Mouse (Mus musculus): ENCODE measurements around the gene Rrp1. TPM values are rescaled to one million over a fixed set of nuclear protein-coding genes. Genes with fewer than 3 reads are reported as not detected.
"Not testable (repeated sequence)": the region's sequence is repeated elsewhere in the genome, so short reads cannot be mapped to it uniquely, and the experiment has no call there.

Rrp1 gene
- polyA plus RNA-seq, 1 experiment from 2014 or later = 354 TPM

- Histone ChIP-seq H3K9me3 (replicated peaks) (no peaks in the 10 kb centered on the region), H3K4me3 (no peak overlapping the region), H3K4me2 (no peak overlapping the region), H3K36me3 (ENCODE audit: poor library complexity, severe bottlenecking) (no peaks in the 10 kb centered on the region), H3K4me1 (peaks cover 4% of the 10 kb centered on the region; the same call in 1 of the 2 replicates), H3K9ac (no peak overlapping the region), H3K27me3 (no peaks in the 10 kb centered on the region), H3K27ac (no peak overlapping the region)
- WGBS = 68% methylated on average over 9 of the region's 9 CpGs
- no peak for ATAC-seq
These were observed 46.0 kb downstream of the Rrp1 start for GRCm38 (mm10) chr10:78366851-78367312.

DNA sequence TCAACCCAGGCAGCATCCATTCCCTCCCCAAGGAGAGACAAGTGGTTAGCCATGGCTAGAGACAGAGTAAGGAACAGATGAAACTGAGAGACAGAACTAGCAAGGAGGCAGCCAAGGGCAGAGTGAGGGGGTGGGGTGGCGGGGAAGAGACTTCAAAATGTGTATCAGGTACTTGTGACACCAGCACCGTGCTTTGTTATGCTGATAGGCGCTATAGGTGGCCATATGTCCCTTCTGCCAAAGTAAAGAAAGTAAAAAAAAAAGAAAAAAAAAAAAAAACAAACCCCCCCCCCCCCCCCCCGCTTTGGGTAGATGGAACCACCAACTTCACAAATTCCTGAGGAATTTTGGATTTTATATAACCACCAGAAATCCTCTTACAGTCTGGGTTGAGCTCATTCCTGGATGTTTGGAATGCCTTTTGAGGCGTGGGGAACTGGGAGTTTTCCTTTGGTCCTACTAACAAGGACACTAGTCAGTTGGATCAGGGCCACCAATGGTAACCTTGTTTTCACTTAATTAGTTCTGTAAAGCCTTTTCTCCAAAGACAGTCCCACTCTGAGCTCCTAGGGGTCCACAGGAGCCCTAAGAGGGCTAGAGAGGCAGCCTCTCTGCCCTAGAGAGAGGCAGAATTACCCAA lies 46.5 kb downstream of the Rrp1 start:
- no peaks in the 10 kb centered on the region for H3K9me3 ChIP-seq (replicated peaks)
- H3K4me3 ChIP-seq = no peak overlapping the region
- WGBS = 39% methylated on average over 5 of the region's 5 CpGs
- no peak for ATAC-seq
- no peaks in the 10 kb centered on the region for H3K36me3 ChIP-seq (ENCODE audit: poor library complexity, severe bottlenecking)
- H3K27ac ChIP-seq = no peak overlapping the region
- no peak overlapping the region for H3K9ac ChIP-seq
- H3K27me3 ChIP-seq = no peaks in the 10 kb centered on the region
- H3K4me2 ChIP-seq = no peak overlapping the region
- peaks cover 4% of the 10 kb centered on the region; the same call in 1 of the 2 replicates for H3K4me1 ChIP-seq

DNA sequence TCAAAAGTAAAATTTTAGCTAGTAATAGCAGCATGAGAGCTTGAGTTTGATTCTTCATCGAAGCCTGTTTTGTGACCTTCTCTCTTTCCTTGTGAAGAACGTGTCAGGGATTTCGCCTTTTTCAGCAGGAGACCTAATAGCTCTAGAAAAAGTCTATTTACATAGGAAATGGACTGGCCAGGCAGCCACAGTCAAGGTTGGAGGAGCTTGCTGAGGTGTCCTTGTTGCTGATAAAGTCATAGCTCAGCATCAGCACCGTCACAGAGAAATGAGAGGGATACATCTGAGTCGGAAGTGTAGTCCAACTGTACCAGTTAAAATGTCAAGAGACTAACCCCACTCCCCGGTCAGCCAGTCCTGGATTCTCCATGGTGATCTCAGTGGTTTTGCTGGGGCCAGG lies 47.3 kb downstream of the Rrp1 start:
- WGBS = 88% methylated on average over 6 of the region's 6 CpGs
- Histone ChIP-seq H3K36me3 (ENCODE audit: poor library complexity, severe bottlenecking) (no peaks in the 10 kb centered on the region), H3K27me3 (no peaks in the 10 kb centered on the region), H3K4me3 (no peak overlapping the region), H3K4me2 (no peak overlapping the region), H3K9ac (no peak overlapping the region), H3K9me3 (replicated peaks) (no peaks in the 10 kb centered on the region), H3K4me1 (peaks cover 4% of the 10 kb centered on the region; the same call in 1 of the 2 replicates), H3K27ac (no peak overlapping the region)
- ATAC-seq = no peak

DNA sequence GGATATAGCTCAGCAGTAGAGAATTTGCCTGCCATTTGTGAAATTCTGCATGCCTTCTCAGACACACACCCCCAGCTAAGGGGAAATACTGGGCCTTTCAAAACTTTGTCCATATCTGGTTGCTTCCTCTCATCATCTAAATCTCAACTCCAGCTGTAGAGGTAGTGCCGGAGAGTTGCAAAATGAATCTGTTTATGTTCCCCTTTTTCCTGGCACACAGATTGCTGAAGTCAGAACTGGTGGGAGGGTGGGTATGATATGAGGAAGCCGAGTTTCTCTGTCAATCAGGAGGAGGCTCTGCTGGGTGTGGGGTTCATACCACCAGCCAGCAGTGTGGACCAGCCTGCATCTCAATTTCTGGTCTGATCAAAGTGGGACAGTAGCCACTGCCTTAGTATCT lies 48.7 kb downstream of the Rrp1 start:
- no peak for ATAC-seq
- no peak overlapping the region for H3K27ac ChIP-seq
- no peak overlapping the region for H3K4me2 ChIP-seq
- H3K4me3 ChIP-seq = no peak overlapping the region
- no peaks in the 10 kb centered on the region for H3K9me3 ChIP-seq (replicated peaks)
- peaks cover 4% of the 10 kb centered on the region; the same call in 1 of the 2 replicates for H3K4me1 ChIP-seq
- no peak overlapping the region for H3K9ac ChIP-seq
- no peaks in the 10 kb centered on the region for H3K36me3 ChIP-seq (ENCODE audit: poor library complexity, severe bottlenecking)
- WGBS = 72% methylated on average over 2 of the region's 2 CpGs
- no peaks in the 10 kb centered on the region for H3K27me3 ChIP-seq

DNA sequence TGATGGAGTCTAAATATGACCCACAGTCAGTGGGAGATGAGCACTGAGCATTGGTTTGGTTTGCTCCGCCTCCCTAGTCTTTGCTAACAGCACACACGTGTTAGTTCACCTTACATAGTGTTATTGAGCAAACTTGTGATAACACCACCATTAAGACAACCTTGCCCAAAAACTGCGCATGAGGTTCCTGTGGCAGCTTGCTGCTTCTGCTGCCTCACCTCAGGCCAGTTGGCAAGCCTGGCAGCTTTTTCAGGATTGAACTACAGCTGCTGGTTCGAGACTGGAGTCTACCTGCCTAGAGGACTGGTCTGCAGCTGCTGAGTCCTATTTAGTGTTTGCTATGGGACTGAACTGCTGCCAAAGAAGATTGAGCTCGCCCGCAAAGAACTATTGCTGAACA lies 49.5 kb downstream of the Rrp1 start:
- Histone ChIP-seq H3K36me3 (ENCODE audit: poor library complexity, severe bottlenecking) (no peaks in the 10 kb centered on the region), H3K27me3 (no peaks in the 10 kb centered on the region), H3K4me3 (no peak overlapping the region), H3K4me2 (no peak overlapping the region), H3K4me1 (peaks cover 4% of the 10 kb centered on the region; the same call in 1 of the 2 replicates), H3K9me3 (replicated peaks) (no peaks in the 10 kb centered on the region), H3K27ac (no peak overlapping the region), H3K9ac (no peak overlapping the region)
- ATAC-seq = no peak
- WGBS = 90% methylated on average over 6 of the region's 6 CpGs

DNA sequence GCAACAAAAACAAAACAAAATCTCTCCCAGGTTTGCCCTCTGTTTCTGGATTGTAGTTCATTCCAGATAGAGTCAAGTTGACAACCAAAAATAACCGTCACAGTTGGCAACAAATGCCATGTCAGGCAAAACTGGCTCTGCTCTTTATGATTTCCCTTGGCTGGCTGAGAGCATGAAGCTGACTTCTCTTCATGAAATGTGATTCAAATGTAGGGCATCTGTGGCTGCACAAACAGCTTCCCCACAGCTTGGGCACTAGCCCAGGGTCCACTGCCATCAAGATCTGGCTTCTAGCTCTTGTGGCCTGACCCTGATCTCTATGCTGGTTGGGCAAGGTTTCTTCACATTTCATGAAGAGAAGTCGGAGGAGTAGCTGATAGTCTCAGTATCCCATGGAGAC lies 50.9 kb downstream of the Rrp1 start:
- no peak overlapping the region for H3K4me2 ChIP-seq
- no peak overlapping the region for H3K4me3 ChIP-seq
- H3K4me1 ChIP-seq = peaks cover 4% of the 10 kb centered on the region; the same call in 1 of the 2 replicates
- WGBS = 81% methylated on average over 2 of the region's 2 CpGs
- no peaks in the 10 kb centered on the region for H3K27me3 ChIP-seq
- H3K36me3 ChIP-seq (ENCODE audit: poor library complexity, severe bottlenecking) = no peaks in the 10 kb centered on the region
- H3K9me3 ChIP-seq (replicated peaks) = no peaks in the 10 kb centered on the region
- no peak overlapping the region for H3K9ac ChIP-seq
- ATAC-seq = no peak
- H3K27ac ChIP-seq = no peak overlapping the region

- no peaks in the 10 kb centered on the region for H3K9me3 ChIP-seq (replicated peaks)
- 77% methylated on average over 3 of the region's 3 CpGs for WGBS
These were observed 52.5 kb downstream of the Rrp1 start for GRCm38 (mm10) chr10:78360290-78360711.

DNA sequence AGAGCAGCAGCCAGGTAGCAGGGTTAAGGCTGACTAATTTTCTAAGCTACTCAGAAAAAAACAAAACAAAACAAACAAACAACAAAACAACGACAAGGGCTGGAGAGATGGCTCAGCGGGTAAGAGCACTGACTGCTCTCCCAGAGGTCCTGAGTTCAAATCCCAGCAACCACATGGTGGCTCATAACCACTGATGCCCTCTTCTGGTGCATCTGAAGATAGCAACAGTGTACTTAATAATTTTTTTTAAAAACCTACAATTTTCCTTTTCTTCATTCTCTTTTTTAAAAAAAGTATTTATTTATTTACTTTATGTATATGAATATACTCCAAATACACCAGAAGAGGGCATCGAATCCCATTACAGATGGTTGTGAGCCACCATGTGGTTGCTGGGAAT lies 53.8 kb downstream of the Rrp1 start:
- not testable (repeated sequence) for H3K27me3 ChIP-seq; H3K4me2 ChIP-seq; H3K9ac ChIP-seq; H3K4me3 ChIP-seq; H3K9me3 ChIP-seq (replicated peaks); H3K36me3 ChIP-seq (ENCODE audit: poor library complexity, severe bottlenecking); H3K27ac ChIP-seq; ATAC-seq; H3K4me1 ChIP-seq
- 92% methylated on average over 3 of the region's 3 CpGs for WGBS

More at GRCm38 (mm10) chr10:78360290-78360711, 52.5 kb downstream of the Rrp1 start:
- no peak for ATAC-seq
- Histone ChIP-seq H3K36me3 (ENCODE audit: poor library complexity, severe bottlenecking) (no peaks in the 10 kb centered on the region), H3K27me3 (no peaks in the 10 kb centered on the region), H3K4me3 (no peak overlapping the region), H3K9ac (no peak overlapping the region), H3K4me2 (no peak overlapping the region), H3K27ac (no peak overlapping the region), H3K4me1 (no peaks in the 10 kb centered on the region)

DNA sequence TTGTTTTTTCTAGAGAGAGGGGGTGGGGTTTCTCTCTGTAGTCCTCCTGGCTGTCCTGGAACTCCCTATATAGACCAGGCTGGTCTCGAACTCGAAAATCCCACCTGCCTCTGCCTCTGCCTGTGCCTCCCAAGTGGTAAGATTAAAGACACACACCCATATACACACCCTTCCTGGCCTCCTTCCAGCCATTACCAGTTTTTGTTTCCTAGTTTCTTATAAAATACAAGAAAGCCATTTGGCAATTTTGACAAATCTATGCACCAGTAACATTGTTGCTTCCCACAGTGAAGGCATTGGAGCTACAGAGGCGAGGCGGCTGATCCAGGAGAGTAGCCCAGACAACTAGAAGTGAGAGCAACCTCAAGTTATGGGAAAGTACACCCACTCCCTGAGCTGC lies 54.6 kb downstream of the Rrp1 start:
- Histone ChIP-seq H3K4me3 (no peak overlapping the region), H3K9ac (no peak overlapping the region), H3K27ac (no peak overlapping the region), H3K36me3 (ENCODE audit: poor library complexity, severe bottlenecking) (no peaks in the 10 kb centered on the region), H3K27me3 (no peaks in the 10 kb centered on the region), H3K4me2 (no peak overlapping the region), H3K9me3 (replicated peaks) (no peaks in the 10 kb centered on the region), H3K4me1 (no peaks in the 10 kb centered on the region)
- 92% methylated on average over 4 of the region's 4 CpGs for WGBS
- ATAC-seq = no peak

DNA sequence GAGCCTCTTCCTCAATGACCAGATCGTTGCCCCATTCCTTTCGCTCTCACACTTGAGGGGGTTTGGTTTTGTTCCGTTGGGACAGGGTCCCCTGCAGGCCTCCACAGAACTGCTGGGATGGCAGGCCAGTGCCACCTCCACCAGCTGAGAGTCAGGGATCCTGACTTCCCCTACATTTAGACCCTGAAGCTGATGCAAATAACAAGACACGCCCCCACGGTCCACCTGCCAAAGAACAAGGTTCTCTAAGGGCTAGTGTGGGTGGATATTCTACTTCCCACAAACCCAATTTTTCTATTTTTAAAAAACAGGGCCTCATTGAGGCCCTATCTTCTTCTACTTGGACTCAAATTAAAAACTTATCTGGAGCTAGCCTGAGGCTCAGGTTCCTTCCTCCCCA lies 55.1 kb downstream of the Rrp1 start:
- Histone ChIP-seq H3K4me1 (peaks cover 4% of the 10 kb centered on the region; the same call in 1 of the 2 replicates), H3K36me3 (ENCODE audit: poor library complexity, severe bottlenecking) (no peaks in the 10 kb centered on the region), H3K9me3 (replicated peaks) (no peaks in the 10 kb centered on the region), H3K4me3 (no peak overlapping the region), H3K27ac (no peak overlapping the region), H3K9ac (no peak overlapping the region), H3K27me3 (no peaks in the 10 kb centered on the region), H3K4me2 (no peak overlapping the region)
- WGBS = 83% methylated on average over 5 of the region's 5 CpGs
- ATAC-seq = no peak

DNA sequence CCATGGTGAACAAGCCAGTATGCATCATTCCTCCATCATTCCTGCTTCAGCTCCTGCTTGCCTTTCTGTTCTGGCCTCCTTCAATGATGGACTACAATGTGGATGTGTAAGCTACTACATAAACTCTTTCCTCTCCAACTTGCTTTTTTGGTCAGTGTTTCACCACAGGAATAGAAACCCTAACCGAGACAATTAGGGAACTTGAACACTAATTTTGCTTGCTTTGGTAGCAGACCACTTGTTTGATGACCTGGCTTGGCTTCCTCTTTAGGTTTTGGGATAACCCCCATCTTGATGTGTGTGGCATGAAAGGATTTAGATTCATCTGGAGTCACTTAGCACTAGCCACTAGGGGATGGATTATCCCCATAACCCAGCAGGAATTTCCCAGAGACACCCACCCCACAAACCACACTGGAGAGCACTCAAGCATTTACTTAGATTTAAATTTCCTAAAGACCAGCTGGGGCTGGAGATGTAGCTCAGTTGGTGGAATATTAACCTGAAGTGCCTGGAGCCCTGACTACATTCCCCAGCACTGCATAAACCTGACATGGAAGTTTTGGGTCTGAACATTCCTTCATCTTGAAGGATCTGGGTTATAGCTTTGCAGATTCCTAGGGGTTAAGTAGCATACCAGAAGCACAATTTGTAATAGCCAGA lies 56.8 kb downstream of the Rrp1 start:
- Histone ChIP-seq H3K4me3 (no peak overlapping the region), H3K4me1 (peaks cover 13% of the 10 kb centered on the region)
- ATAC-seq = no peak

GRCm38 (mm10) chr10:78353196-78353595 lies 59.6 kb downstream of the Rrp1 start:
- no peak for ATAC-seq
- 0 out of 2 replicates have a peak, but pooled peaks cover 2% of the 10 kb centered on the region for H3K36me3 ChIP-seq (ENCODE audit: poor library complexity, severe bottlenecking)
- peak overlapping the region; percentile 88; the same call in 1 of the 2 replicates for H3K4me2 ChIP-seq
- H3K27ac ChIP-seq = no peak overlapping the region
- peaks cover 31% of the 10 kb centered on the region for H3K4me1 ChIP-seq
- H3K4me3 ChIP-seq = no peak overlapping the region
- H3K9me3 ChIP-seq (replicated peaks) = no peaks in the 10 kb centered on the region
- 71% methylated on average over 4 of the region's 4 CpGs for WGBS
- no peaks in the 10 kb centered on the region for H3K27me3 ChIP-seq
- H3K9ac ChIP-seq = peak overlapping the region; percentile 99

More for the DNA sequence above, 56.8 kb downstream of the Rrp1 start:
- WGBS = 81% methylated on average over 1 of the region's 1 CpGs
- no peak overlapping the region for H3K27ac ChIP-seq
- no peaks in the 10 kb centered on the region for H3K27me3 ChIP-seq
- no peaks in the 10 kb centered on the region for H3K9me3 ChIP-seq (replicated peaks)
- no peak overlapping the region for H3K9ac ChIP-seq
- H3K4me2 ChIP-seq = no peak overlapping the region
- no peaks in the 10 kb centered on the region for H3K36me3 ChIP-seq (ENCODE audit: poor library complexity, severe bottlenecking)
